Mouse (Mus musculus): ENCODE measurements around the gene Actr1a.

Actr1a gene

GRCm38 (mm10) chr19:46395109-46396009 is at the start of gene Actr1a:
Actr1a (minus strand) TSS chr19:46395748.
- DNase-seq: peak; percentile 97 to 98

- DNase-seq: peak; percentile 85 to 90
Observed at GRCm38 (mm10) chr19:46444209-46444608, 48.7 kb upstream of the Actr1a start.

GRCm38 (mm10) chr19:46443509-46443908 is 48.0 kb upstream of the Actr1a start:
- DNase-seq: no peak

- peak in 1 of 2 experiments; percentile 50 for DNase-seq
Observed at GRCm38 (mm10) chr19:46435492-46435891, 39.9 kb upstream of the Actr1a start.

GRCm38 (mm10) chr19:46434591-46434990 is 39.0 kb upstream of the Actr1a start:
- no peak for DNase-seq

GRCm38 (mm10) chr19:46434148-46434547 is 38.6 kb upstream of the Actr1a start:
- no peak for DNase-seq

- DNase-seq: no peak
Observed at GRCm38 (mm10) chr19:46433712-46434111, 38.2 kb upstream of the Actr1a start.

GRCm38 (mm10) chr19:46429250-46429649 is 33.7 kb upstream of the Actr1a start:
- DNase-seq: no peak

- peak in 1 of 2 experiments; percentile 62 for DNase-seq
Observed at GRCm38 (mm10) chr19:46426488-46426887, 30.9 kb upstream of the Actr1a start.

- no peak for DNase-seq
Observed at GRCm38 (mm10) chr19:46425266-46425665, 29.7 kb upstream of the Actr1a start.

DNA sequence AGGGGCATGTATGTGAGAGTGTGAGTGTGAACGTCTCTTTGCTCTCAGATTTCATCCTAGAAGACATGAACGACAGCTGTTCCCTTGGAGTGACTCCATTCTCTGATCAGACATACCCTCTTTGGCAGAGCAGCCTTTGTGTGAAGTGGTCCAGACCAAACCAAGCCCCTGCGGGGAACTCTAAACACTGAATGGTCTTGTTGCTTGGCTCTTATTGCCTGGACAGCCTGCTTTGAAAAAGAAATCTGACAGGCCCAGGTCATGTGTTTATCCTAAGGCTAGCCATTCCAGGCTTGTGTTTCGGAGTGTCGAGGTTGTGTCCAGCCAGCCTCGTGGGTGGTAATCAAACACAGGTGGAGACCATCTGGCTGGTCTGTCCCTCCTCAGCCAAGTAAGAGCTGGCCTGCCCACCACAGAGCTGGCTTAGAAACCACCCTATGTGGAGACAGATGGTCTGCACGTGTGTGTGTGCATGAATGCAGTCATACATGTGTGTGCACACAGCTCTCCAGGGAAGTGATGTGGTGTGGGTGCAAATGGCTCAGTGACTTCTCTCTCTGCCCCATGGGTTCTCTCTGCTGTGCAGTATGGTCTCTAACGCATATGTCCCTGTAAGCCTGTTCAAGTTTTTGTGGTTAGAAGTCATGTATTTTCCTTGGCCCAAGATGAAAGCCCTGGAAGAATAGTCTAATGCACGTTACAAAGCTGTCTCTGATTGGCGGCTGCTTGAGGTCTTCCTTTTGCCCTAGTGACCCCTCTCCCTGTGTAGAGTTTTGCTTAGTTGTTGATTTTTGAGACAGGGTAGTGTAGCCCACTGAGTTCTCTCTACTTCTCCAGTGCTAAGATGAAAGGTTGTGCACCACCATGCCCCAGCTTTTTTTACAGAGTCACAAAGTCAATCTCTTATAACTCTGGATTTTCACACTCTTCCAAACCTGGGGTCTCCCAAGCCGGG is 27.1 kb upstream of the Actr1a start:
- DNase-seq: peak; percentile 89

DNA sequence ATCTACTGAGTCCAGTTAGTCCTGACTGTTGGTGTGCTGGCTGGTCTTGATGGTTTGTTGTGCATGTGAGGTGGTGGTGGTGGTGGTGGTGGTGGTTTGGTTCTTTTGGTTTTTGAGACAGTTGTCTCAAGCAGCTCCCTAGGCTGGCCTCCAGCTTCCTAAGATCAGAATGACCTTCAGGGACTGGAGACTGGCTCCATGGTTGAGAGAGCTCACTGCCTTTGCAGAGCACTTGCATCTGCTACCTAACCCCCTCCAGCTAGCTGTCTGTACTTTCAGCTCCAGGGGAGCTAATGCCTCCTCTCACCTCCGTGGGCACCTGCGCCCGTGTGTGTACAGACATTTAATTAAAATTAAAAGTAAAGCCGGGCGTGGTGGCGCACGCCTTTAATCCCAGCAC is 24.9 kb upstream of the Actr1a start:
- DNase-seq: no peak

DNA sequence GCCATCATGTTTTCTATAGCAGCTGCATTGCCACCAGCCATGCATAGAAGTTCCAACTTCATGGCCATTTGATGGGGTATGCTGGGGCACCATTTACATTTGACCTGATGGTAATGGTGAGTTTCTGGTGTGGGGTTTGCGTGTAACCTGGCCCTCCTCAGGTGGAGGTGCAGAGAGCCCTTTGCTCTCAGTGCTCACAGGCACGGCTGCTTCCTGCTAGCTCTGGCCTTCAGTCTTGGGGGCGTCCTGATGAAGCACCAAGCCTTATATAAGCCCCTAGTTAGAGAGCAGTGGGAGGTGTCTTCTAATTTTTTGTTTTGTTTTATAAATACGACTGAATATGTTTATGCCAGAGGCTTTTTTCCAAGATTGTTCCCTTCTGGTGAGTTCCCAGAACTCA is 22.5 kb upstream of the Actr1a start:
- no peak for DNase-seq

- no peak for DNase-seq
Observed at GRCm38 (mm10) chr19:46416276-46416675, 20.7 kb upstream of the Actr1a start.

- DNase-seq: no peak
Observed at GRCm38 (mm10) chr19:46414486-46414885, 18.9 kb upstream of the Actr1a start.

GRCm38 (mm10) chr19:46413969-46414368 is 18.4 kb upstream of the Actr1a start:
- no peak for DNase-seq

- no peak for DNase-seq
Observed at GRCm38 (mm10) chr19:46412056-46412805, 16.7 kb upstream of the Actr1a start.

- no peak for DNase-seq
Observed at GRCm38 (mm10) chr19:46409506-46409905, 14.0 kb upstream of the Actr1a start.

DNA sequence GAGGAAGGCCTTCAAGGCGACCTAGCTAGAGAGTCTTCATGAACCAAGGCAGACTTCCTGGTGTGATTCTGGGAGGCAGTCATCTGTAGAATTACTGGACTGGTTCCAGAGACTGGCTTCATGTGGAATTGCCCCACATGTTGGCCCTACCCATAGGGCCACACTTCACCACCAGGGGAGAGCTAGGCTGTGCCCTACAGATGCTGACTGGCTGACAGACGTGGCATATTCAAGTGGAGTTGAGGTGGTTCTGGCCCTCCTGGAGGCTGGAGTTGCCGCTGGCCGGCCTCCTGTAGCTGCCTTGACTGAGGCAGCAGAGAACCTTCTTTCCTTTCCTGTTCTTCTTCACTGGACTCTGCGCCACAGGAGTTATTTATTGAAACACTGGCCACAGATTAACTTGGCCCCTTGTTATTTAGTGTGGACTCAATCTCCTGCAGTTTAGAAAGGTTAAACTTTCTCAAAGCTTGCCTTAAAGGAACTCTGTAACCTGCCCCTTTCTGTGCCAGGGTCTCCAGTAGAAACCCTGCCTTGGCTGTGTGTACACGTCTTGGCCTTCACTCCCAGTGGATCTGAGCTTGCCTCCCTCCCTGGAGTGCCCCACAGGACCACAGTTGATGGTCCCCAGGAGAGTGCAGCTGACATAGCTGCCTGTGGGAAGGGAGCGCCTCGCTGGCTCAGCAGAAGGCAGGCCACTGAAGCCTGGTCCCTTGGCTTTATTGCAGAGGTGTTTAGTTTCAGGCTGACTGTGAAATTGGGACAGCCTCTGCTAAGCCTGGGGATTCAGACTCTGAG is 11.2 kb upstream of the Actr1a start:
- no peak for DNase-seq

DNA sequence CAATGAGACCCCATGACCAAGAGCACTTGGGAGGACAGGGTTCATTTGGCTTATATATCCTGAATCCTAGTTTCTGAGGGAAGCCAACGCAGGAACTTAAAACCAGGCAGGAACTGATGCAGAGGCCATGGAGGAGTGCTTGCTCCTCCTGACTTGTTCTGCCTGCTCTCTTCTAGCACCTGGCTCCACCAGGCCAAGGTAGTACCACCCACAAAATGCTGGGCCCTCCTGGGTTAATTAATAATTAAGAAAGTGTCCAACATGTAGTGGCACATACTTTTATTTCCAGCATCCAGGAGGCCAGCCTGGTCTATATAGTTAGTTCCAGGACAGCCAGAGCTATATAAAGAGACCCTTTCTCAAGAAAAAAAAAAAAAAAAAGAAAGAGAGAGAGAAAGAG is 8.5 kb upstream of the Actr1a start:
- DNase-seq: no peak

GRCm38 (mm10) chr19:46400558-46400957 is 5.0 kb upstream of the Actr1a start:
- DNase-seq: no peak

- DNase-seq: no peak
Observed at GRCm38 (mm10) chr19:46399886-46400285, 4.3 kb upstream of the Actr1a start.

Data from cerebellum, postnatal 25 days (tissue).